In the genomic region with DNA sequence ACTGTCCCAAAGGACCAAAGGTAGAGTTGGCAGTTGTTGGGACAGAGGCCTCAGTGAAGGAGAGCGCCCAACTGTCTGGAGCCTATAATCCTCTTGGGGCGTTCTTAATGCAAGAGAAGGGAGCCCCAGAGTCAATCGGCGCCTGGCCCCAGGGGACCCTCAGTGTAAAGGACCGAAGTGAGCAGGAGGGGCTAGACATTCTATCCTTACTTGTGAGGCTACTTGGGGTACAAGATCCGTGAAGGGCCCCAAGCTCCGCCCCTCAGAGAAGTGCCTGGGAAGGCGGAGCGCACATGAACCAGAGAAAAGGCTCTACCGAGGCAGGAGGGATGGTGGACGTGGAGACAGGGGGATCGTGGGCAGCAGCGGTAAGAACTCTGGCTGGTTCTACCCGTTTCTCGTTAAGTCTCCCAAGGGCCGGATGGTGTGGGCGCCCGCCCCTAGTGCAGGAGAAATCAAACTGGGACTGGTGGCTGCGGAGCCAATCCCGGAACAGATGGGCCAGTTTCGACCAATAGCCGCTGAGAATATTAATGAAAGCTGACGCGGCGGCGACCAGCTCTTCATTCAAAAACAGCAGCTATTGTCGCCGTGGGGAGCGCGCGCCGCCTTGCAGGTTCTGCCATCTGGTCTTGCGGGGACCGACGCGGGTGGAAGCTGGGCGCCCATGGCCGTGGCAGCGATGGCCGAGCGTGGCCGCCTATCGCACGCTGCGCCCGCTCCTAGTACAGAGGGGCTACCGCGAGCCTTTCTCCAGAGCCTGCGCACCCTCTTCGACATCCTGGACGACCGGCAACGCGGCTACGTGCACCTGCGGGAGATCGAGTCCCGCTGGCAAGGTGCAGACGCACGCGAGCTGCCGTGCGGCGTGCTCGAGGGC, we compare ENCODE assay signal across 8 mouse cellular contexts. TPM values are rescaled to one million over a fixed set of nuclear protein-coding genes. Genes with fewer than 3 reads are reported as not detected.
DNase-seq lines count a peak whose midpoint lies in the region; ATAC-seq and TF ChIP-seq lines count a peak whose summit lies in the region.

A gene (plus strand): TSS at position 558 of the 880 bp plus-strand sequence.

- H3K27ac ChIP-seq in embryonic fibroblast, embryonic 13.5 days (ENCODE audit: insufficient read depth, low read length): peak within 1 kb of the TSS; percentile 10
- peak within 1 kb of the TSS; percentile 90 for H3K27ac ChIP-seq in heart, embryonic 10.5 days
- peak within 1 kb of the TSS; percentile 85; the same call in 1 of the 2 replicates for H3K27ac ChIP-seq in kidney, embryonic 14.5 days (ENCODE audit: low read depth, low read length)
- peak within 1 kb of the TSS; percentile 73 for H3K27ac ChIP-seq in limb, embryonic 14.5 days (replicated peaks; ENCODE audit: low read depth, low read length)
- peak within 1 kb of the TSS; percentile 19; the same call in 1 of the 2 replicates for H3K27ac ChIP-seq in midbrain, embryonic 16.5 days (ENCODE audit: low read length)
- H3K27ac ChIP-seq in spleen, adult 2 months (ENCODE audit: insufficient read depth, low read length): peak within 1 kb of the TSS; percentile 56

- peaks cover 20% of the 10 kb centered on the region; the same call in 1 of the 2 replicates for H3K27me3 ChIP-seq in heart, embryonic 10.5 days (ENCODE audit: insufficient read depth, poor library complexity, severe bottlenecking)
- H3K27me3 ChIP-seq in kidney, embryonic 14.5 days (ENCODE audit: control insufficient read depth, insufficient read depth, low read length): no peaks in the 10 kb centered on the region
- H3K27me3 ChIP-seq in limb, embryonic 14.5 days (ENCODE audit: control insufficient read depth, insufficient read depth, low read length): no peaks in the 10 kb centered on the region
- peaks cover 3% of the 10 kb centered on the region; the same call in 1 of the 2 replicates for H3K27me3 ChIP-seq in midbrain, embryonic 16.5 days (ENCODE audit: control insufficient read depth, insufficient read depth, low read depth, low read length)
- no peaks in the 10 kb centered on the region for H3K27me3 ChIP-seq in spleen, adult 2 months (ENCODE audit: control insufficient read depth, insufficient read depth, low read length)

- TF ChIP-seq POLR2A in embryonic fibroblast, embryonic 13.5 days (IDR thresholded peaks at IDR 0.05; ENCODE audit: low read depth, low read length): peak; percentile 77
- TF ChIP-seq POLR2A in limb, embryonic 14.5 days (IDR thresholded peaks at IDR 0.05; ENCODE audit: borderline replicate concordance, extremely low read depth, insufficient read depth, insufficient read length): no peak
- no peak for TF ChIP-seq POLR2A in spleen, adult 2 months (IDR thresholded peaks at IDR 0.05; ENCODE audit: low read depth, low read length)

- peak; percentile 92 for DNase-seq in CD4-positive helper T cell, adult 2 months (ENCODE audit: low read depth, low spot score)
- peak; percentile 96 for DNase-seq in brain, adult 2 months (ENCODE audit: low read depth, low spot score)
- DNase-seq in heart, embryonic 10.5 days (ENCODE audit: low spot score): peak; percentile 97
- peak; percentile 94 for DNase-seq in limb, embryonic 14.5 days (ENCODE audit: low spot score)
- peak; percentile 72 to 83 for DNase-seq in spleen, adult 2 months (ENCODE audit: low read depth in 1 of 2, low spot score in 2 of 2)

- peak within 1 kb of the TSS; percentile 97 for H3K4me2 ChIP-seq in kidney, embryonic 14.5 days (replicated peaks; ENCODE audit: low read depth, low read length)
- H3K4me2 ChIP-seq in limb, embryonic 14.5 days (replicated peaks; ENCODE audit: low read depth, low read length, severe bottlenecking): peak within 1 kb of the TSS; percentile 96
- peak within 1 kb of the TSS; percentile 80 for H3K4me2 ChIP-seq in midbrain, embryonic 16.5 days (ENCODE audit: low read length)

- H3K9ac ChIP-seq in kidney, embryonic 14.5 days (ENCODE audit: low read depth, low read length): peak within 1 kb of the TSS; percentile 69
- peak within 1 kb of the TSS; percentile 54 for H3K9ac ChIP-seq in limb, embryonic 14.5 days (ENCODE audit: low read depth, low read length, severe bottlenecking)
- H3K9ac ChIP-seq in midbrain, embryonic 16.5 days (ENCODE audit: low read depth, low read length): peak within 1 kb of the TSS; percentile 71

- no peak for TF ChIP-seq CTCF in embryonic fibroblast, embryonic 13.5 days (IDR thresholded peaks at IDR 0.05; ENCODE audit: borderline replicate concordance, insufficient read depth, low read length)
- no peak for TF ChIP-seq CTCF in spleen, adult 2 months (IDR thresholded peaks at IDR 0.05; ENCODE audit: extremely low read depth, insufficient read depth, insufficient read length, insufficient replicate concordance)

- under 1% methylated on average over 65 of the region's 65 CpGs for WGBS in heart, embryonic 10.5 days
- WGBS in kidney, embryonic 14.5 days: 1% methylated on average over 65 of the region's 65 CpGs
- WGBS in limb, embryonic 14.5 days: 1% methylated on average over 65 of the region's 65 CpGs
- under 1% methylated on average over 65 of the region's 65 CpGs for WGBS in midbrain, embryonic 16.5 days
- whole genome bisulfite sequencing in spleen, adult 2 months: 2% methylated on average over 65 of the region's 65 CpGs

- peak; percentile 94 for ATAC-seq in kidney, embryonic 14.5 days (ENCODE audit: low FRiP score, low TSS enrichment)
- peak; percentile 94 for ATAC-seq in limb, embryonic 14.5 days (ENCODE audit: low FRiP score, low read depth)
- peak; percentile 94 for ATAC-seq in midbrain, embryonic 16.5 days

- H3K4me3 ChIP-seq in embryonic fibroblast, embryonic 13.5 days (ENCODE audit: insufficient read depth, low read length): peak within 1 kb of the TSS; percentile 73
- H3K4me3 ChIP-seq in heart, embryonic 10.5 days: peak within 1 kb of the TSS; percentile 87
- peak within 1 kb of the TSS; percentile 55 for H3K4me3 ChIP-seq in kidney, embryonic 14.5 days (ENCODE audit: low read length)
- H3K4me3 ChIP-seq in limb, embryonic 14.5 days (replicated peaks; ENCODE audit: low read length): peak within 1 kb of the TSS; percentile 70
- peak within 1 kb of the TSS; percentile 67 for H3K4me3 ChIP-seq in midbrain, embryonic 16.5 days (ENCODE audit: low read depth, low read length)
- H3K4me3 ChIP-seq in spleen, adult 2 months (ENCODE audit: extremely low read depth, insufficient read depth, insufficient read length): peak within 1 kb of the TSS; percentile 67

- H3K36me3 ChIP-seq in heart, embryonic 10.5 days: peaks cover 21% of the 10 kb centered on the region
- H3K36me3 ChIP-seq in kidney, embryonic 14.5 days (ENCODE audit: control insufficient read depth, insufficient read depth, low read length): peaks cover 18% of the 10 kb centered on the region
- H3K36me3 ChIP-seq in limb, embryonic 14.5 days (ENCODE audit: control insufficient read depth, insufficient read depth, low read length): peaks cover 15% of the 10 kb centered on the region
- no peaks in the 10 kb centered on the region for H3K36me3 ChIP-seq in midbrain, embryonic 16.5 days (ENCODE audit: control insufficient read depth, insufficient read depth, low read length)
- no peaks in the 10 kb centered on the region for H3K36me3 ChIP-seq in spleen, adult 2 months (ENCODE audit: control insufficient read depth, insufficient read depth, low read length)

- H3K9me3 ChIP-seq in heart, embryonic 10.5 days: no peaks in the 10 kb centered on the region
- no peaks in the 10 kb centered on the region for H3K9me3 ChIP-seq in kidney, embryonic 14.5 days (ENCODE audit: control insufficient read depth, low read length)
- no peaks in the 10 kb centered on the region for H3K9me3 ChIP-seq in limb, embryonic 14.5 days (ENCODE audit: control insufficient read depth, low read length)
- no peaks in the 10 kb centered on the region for H3K9me3 ChIP-seq in midbrain, embryonic 16.5 days (replicated peaks; ENCODE audit: control insufficient read depth, low read length, poor library complexity, severe bottlenecking)

- no peaks in the 10 kb centered on the region for H3K4me1 ChIP-seq in embryonic fibroblast, embryonic 13.5 days (ENCODE audit: control insufficient read depth, insufficient read depth, low read length)
- H3K4me1 ChIP-seq in heart, embryonic 10.5 days: peaks cover 29% of the 10 kb centered on the region
- peaks cover 16% of the 10 kb centered on the region for H3K4me1 ChIP-seq in kidney, embryonic 14.5 days (ENCODE audit: control insufficient read depth, insufficient read depth, low read length)
- H3K4me1 ChIP-seq in limb, embryonic 14.5 days (ENCODE audit: control insufficient read depth, insufficient read depth, low read length): peaks cover 21% of the 10 kb centered on the region
- peaks cover 7% of the 10 kb centered on the region for H3K4me1 ChIP-seq in midbrain, embryonic 16.5 days (ENCODE audit: control insufficient read depth, insufficient read depth, low read length)
- peaks cover 8% of the 10 kb centered on the region for H3K4me1 ChIP-seq in spleen, adult 2 months (ENCODE audit: control insufficient read depth, insufficient read depth, insufficient read length)

RNA-seq across cellular contexts. Expression of the gene that starts here (rescaled TPM):
- polyA plus RNA-seq in embryonic fibroblast, embryonic 13.5 days (2011; ENCODE audit: insufficient read length, low read depth, missing spikeins): 3.3 and 5.2 TPM in 2 replicates
- polyA plus RNA-seq in heart, embryonic 10.5 days (2016; fragmentation: Nextera tagmentation; extraction: Ambion mirVana): 26.8 and 31.8 TPM in 2 replicates
- polyA plus RNA-seq in kidney, embryonic 14.5 days (2014; fragmentation: Nextera tagmentation; extraction: Ambion mirVana): 45.1 and 47.2 TPM in 2 replicates
- 42.5 and 59.7 TPM in 2 replicates for polyA plus RNA-seq in limb, embryonic 14.5 days (2012; rRNA removed)
- 33.1 and 35.9 TPM in 2 replicates for polyA plus RNA-seq in limb, embryonic 14.5 days (2014; fragmentation: Nextera tagmentation; extraction: Ambion mirVana)
- polyA plus RNA-seq in midbrain, embryonic 16.5 days (2015; fragmentation: Nextera tagmentation; extraction: Ambion mirVana): 9.0 and 9.2 TPM in 2 replicates
- 6.7 and 9.4 TPM in 2 replicates for polyA plus RNA-seq in spleen, adult 2 months (2012; rRNA removed)

Comparison
In these comparisons a context has a peak if more than half of its experiments do, and no peak if none do; other contexts are left out.
1. Peak in every context shown above with its lines: DNase-seq, ATAC-seq, H3K4me3 ChIP-seq and H3K27ac ChIP-seq.
2. H3K27ac ChIP-seq: peak in every context shown above with its lines; median percentile 90 in heart, embryonic 10.5 days; 85 in kidney, embryonic 14.5 days; 73 in limb, embryonic 14.5 days; 56 in spleen, adult 2 months; 19 in midbrain, embryonic 16.5 days; 10 in embryonic fibroblast, embryonic 13.5 days.